10 mouse cellular contexts compared by ENCODE assay signal in genomic region chr5:123470784-123471400, GRCm38 (mm10). TPM values are rescaled to one million over a fixed set of nuclear protein-coding genes. Genes with fewer than 3 reads are reported as not detected.
DNase-seq lines count a peak whose midpoint lies in the region; ATAC-seq and TF ChIP-seq lines count a peak whose summit lies in the region.
"Had no signal": no experiment of that assay in that cellular context is flagged by ENCODE, and none has a peak within 500 bp of the region (broad histone marks: within the 10 kb centered on the region; RNA-seq: fewer than 3 reads in every experiment).

No protein-coding gene starts in this region.

- DNase-seq in kidney, postnatal 0 days (ENCODE audit: low spot score): peak; percentile 13
- no peak for DNase-seq in kidney, adult 18-20 months
- no peak for DNase-seq in intestine, embryonic 14.5 days (ENCODE audit: low spot score)
- peak; percentile 13 to 19 for DNase-seq in natural killer cell, adult 2 months (ENCODE audit: low spot score in 2 of 2)
- no peak for DNase-seq in layer of hippocampus, adult 9-10 months (ENCODE audit: low spot score)
- no peak for DNase-seq in thymus, postnatal 36 days
- no peak for DNase-seq in adipocyte (ENCODE audit: low spot score)
- DNase-seq: kidney, adult 8-10 months; thymus, postnatal 14 days had no signal

- H3K9me3 ChIP-seq in kidney, postnatal 0 days (replicated peaks; ENCODE audit: low read length): no peaks in the 10 kb centered on the region
- no peaks in the 10 kb centered on the region for H3K9me3 ChIP-seq in intestine, embryonic 14.5 days (ENCODE audit: control insufficient read depth, low read length)

- peak overlapping the region; percentile 50 for H3K4me2 ChIP-seq in kidney, postnatal 0 days (ENCODE audit: low read length)
- peak overlapping the region; percentile 45 for H3K4me2 ChIP-seq in intestine, embryonic 14.5 days (ENCODE audit: low read length)

- peak overlapping the region; percentile 8; the same call in 1 of the 2 replicates for H3K4me3 ChIP-seq in kidney, postnatal 0 days (replicated peaks; ENCODE audit: low read depth, low read length)
- H3K4me3 ChIP-seq in brown adipose tissue, adult 24 weeks (ENCODE audit: insufficient read depth, low read depth, low read length): peak overlapping the region; percentile 28
- peak overlapping the region; percentile 11; the same call in 1 of the 2 replicates for H3K4me3 ChIP-seq in intestine, embryonic 14.5 days (ENCODE audit: low read depth, low read length)

- no peak for ATAC-seq in kidney, postnatal 0 days (replicated peaks; ENCODE audit: low FRiP score, low read depth)
- ATAC-seq in intestine, embryonic 14.5 days (replicated peaks; ENCODE audit: low FRiP score, low TSS enrichment, low read depth): no peak

- no peaks in the 10 kb centered on the region for H3K27me3 ChIP-seq in kidney, postnatal 0 days (ENCODE audit: insufficient read depth, low read length)
- no peaks in the 10 kb centered on the region for H3K27me3 ChIP-seq in intestine, embryonic 14.5 days (replicated peaks; ENCODE audit: control insufficient read depth, insufficient read depth, low read length)

- no peak for TF ChIP-seq CTCF in kidney, postnatal 0 days (IDR thresholded peaks at IDR 0.05; ENCODE audit: low read depth)

- 0 out of 2 replicates have a peak overlapping the region, but pooled peaks have one; percentile 13 for H3K9ac ChIP-seq in kidney, postnatal 0 days (ENCODE audit: low read depth, low read length)
- 0 out of 2 replicates have a peak overlapping the region, but pooled peaks have one; percentile 27 for H3K9ac ChIP-seq in intestine, embryonic 14.5 days (ENCODE audit: low read length)

- no peaks in the 10 kb centered on the region for H3K36me3 ChIP-seq in kidney, postnatal 0 days (ENCODE audit: insufficient read depth, low read length)
- no peaks in the 10 kb centered on the region for H3K36me3 ChIP-seq in intestine, embryonic 14.5 days (ENCODE audit: control insufficient read depth, insufficient read depth, low read length)

- H3K27ac ChIP-seq in kidney, postnatal 0 days: no peak overlapping the region
- H3K27ac ChIP-seq in brown adipose tissue, adult 24 weeks (replicated peaks; ENCODE audit: low read depth, low read length): no peak overlapping the region
- H3K27ac ChIP-seq in intestine, embryonic 14.5 days (ENCODE audit: low read depth): no peak overlapping the region

- no peaks in the 10 kb centered on the region for H3K4me1 ChIP-seq in kidney, postnatal 0 days (replicated peaks; ENCODE audit: insufficient read depth, low read length)
- 0 out of 2 replicates have a peak, but pooled peaks cover 4% of the 10 kb centered on the region for H3K4me1 ChIP-seq in brown adipose tissue, adult 24 weeks (ENCODE audit: control insufficient read depth, insufficient read depth, insufficient read length, low read length)
- peaks cover 7% of the 10 kb centered on the region for H3K4me1 ChIP-seq in intestine, embryonic 14.5 days (replicated peaks; ENCODE audit: control insufficient read depth, insufficient read depth, low read length)

- WGBS in kidney, postnatal 0 days: 11% methylated on average over 10 of the region's 10 CpGs
- 16% methylated on average over 10 of the region's 10 CpGs for WGBS in intestine, embryonic 14.5 days

RNA-seq across cellular contexts. Expression of gene Lrrc43, which starts 18.2 kb away (rescaled TPM):
- not detected in 2 replicates for polyA plus RNA-seq in kidney, postnatal 0 days (2015; fragmentation: Nextera tagmentation; extraction: Ambion mirVana)
- not detected in 2 replicates for polyA plus RNA-seq in brown adipose tissue, adult 24 weeks (2012; ENCODE audit: insufficient read depth, insufficient read length, missing spikeins)
- polyA plus RNA-seq in intestine, embryonic 14.5 days (2014; fragmentation: Nextera tagmentation; extraction: Ambion mirVana): not detected in 2 replicates

RNA-seq across cellular contexts. Expression of gene Il31, which starts 18.4 kb away (rescaled TPM):
- not detected in 2 replicates for polyA plus RNA-seq in kidney, postnatal 0 days (2015; fragmentation: Nextera tagmentation; extraction: Ambion mirVana)
- polyA plus RNA-seq in brown adipose tissue, adult 24 weeks (2012; ENCODE audit: insufficient read depth, insufficient read length, missing spikeins): not detected in 2 replicates
- polyA plus RNA-seq in intestine, embryonic 14.5 days (2014; fragmentation: Nextera tagmentation; extraction: Ambion mirVana): not detected in 2 replicates

RNA-seq across cellular contexts. Expression of gene B3gnt4, which starts 39.4 kb away (rescaled TPM):
- polyA plus RNA-seq in kidney, postnatal 0 days (2015; fragmentation: Nextera tagmentation; extraction: Ambion mirVana): 0.46 TPM in 1 of 2 replicates, not detected in the other
- polyA plus RNA-seq in brown adipose tissue, adult 24 weeks (2012; ENCODE audit: insufficient read depth, insufficient read length, missing spikeins): 0.79 TPM in 1 of 2 replicates, not detected in the other
- 0.35 and 0.50 TPM in 2 replicates for polyA plus RNA-seq in intestine, embryonic 14.5 days (2014; fragmentation: Nextera tagmentation; extraction: Ambion mirVana)

RNA-seq across cellular contexts. Expression of gene Diablo, which starts 53.1 kb away (rescaled TPM):
- 101 and 105 TPM in 2 replicates for polyA plus RNA-seq in kidney, postnatal 0 days (2015; fragmentation: Nextera tagmentation; extraction: Ambion mirVana)
- polyA plus RNA-seq in brown adipose tissue, adult 24 weeks (2012; ENCODE audit: insufficient read depth, insufficient read length, missing spikeins): 58.4 and 76.8 TPM in 2 replicates
- polyA plus RNA-seq in intestine, embryonic 14.5 days (2014; fragmentation: Nextera tagmentation; extraction: Ambion mirVana): 107 and 121 TPM in 2 replicates

RNA-seq across cellular contexts. Expression of gene Gm49027, which starts 54.4 kb away (rescaled TPM):
- 0.34 TPM in 1 of 2 replicates, not detected in the other for polyA plus RNA-seq in kidney, postnatal 0 days (2015; fragmentation: Nextera tagmentation; extraction: Ambion mirVana)
- polyA plus RNA-seq in brown adipose tissue, adult 24 weeks (2012; ENCODE audit: insufficient read depth, insufficient read length, missing spikeins): not detected in 2 replicates
- 13.7 and 16.4 TPM in 2 replicates for polyA plus RNA-seq in intestine, embryonic 14.5 days (2014; fragmentation: Nextera tagmentation; extraction: Ambion mirVana)

Comparison
In these comparisons a context has a peak if more than half of its experiments do, and no peak if none do; other contexts are left out.
1. DNase-seq: peak in kidney, postnatal 0 days (single experiment) and natural killer cell, adult 2 months (2 of 2); none in kidney, adult 18-20 months (single experiment), intestine, embryonic 14.5 days (single experiment), layer of hippocampus, adult 9-10 months (single experiment), thymus, postnatal 36 days (0 of 2) and adipocyte (single experiment).
2. Peak in every context shown above with its lines, with median percentiles within 50 percentile points of each other: H3K4me3 ChIP-seq.